Mouse (Mus musculus) cerebellum, adult 2 months (tissue): ENCODE measurements at regions not wholly inside any gene's neighbourhood (a gene's known extent, or its start where the extent isn't known, plus 50 kb on each side); places are given as distances from the start of the nearest gene placed in this dataset.

ENCODE experiments used
- DNase-seq, 2 experiments: peaks; one replicate each; pipeline ENCODE4 v3.0.0; 2021
- H3K27ac ChIP-seq: fragments of 200-500 bp; 2 replicates; pipeline ENCODE4 v1.5.1; 2012; ENCODE audit warnings: low read length, control low read depth, inconsistent platforms; ENCODE audit not compliant: insufficient read depth
- H3K27me3 ChIP-seq: fragments of 200-500 bp; 2 replicates; pipeline ENCODE4 v1.6.1; 2012; ENCODE audit warnings: inconsistent platforms, mild to moderate bottlenecking, low read length, moderate library complexity; ENCODE audit not compliant: control insufficient read depth, insufficient read depth
- H3K4me1 ChIP-seq: fragments of 200-500 bp; 2 replicates; pipeline ENCODE4 v1.6.1; 2011; ENCODE audit warnings: low read length; ENCODE audit not compliant: control insufficient read depth, insufficient read depth
- H3K4me3 ChIP-seq: fragments of 200-500 bp; replicated peaks from 2 replicates; pipeline ENCODE3; 2011; ENCODE audit warnings: mild to moderate bottlenecking, low read depth, low read length, control low read depth; ENCODE audit not compliant: insufficient read depth
- CTCF ChIP-seq: fragments of 200-500 bp; IDR thresholded peaks from 2 replicates; pipeline ENCODE4 v1.5.1; 2011; ENCODE audit warnings: low read depth, mild to moderate bottlenecking, control low read depth, low read length, moderate library complexity, borderline replicate concordance; ENCODE audit not compliant: insufficient read depth
- POLR2A ChIP-seq: fragments of 200-500 bp; IDR thresholded peaks from 2 replicates; pipeline ENCODE4 v1.6.1; 2011; ENCODE audit warnings: low read length, control low read depth, borderline replicate concordance; ENCODE audit not compliant: insufficient read depth
- WGBS: fragments of 180-500 bp; shearing (Covaris S2); methylation state at CpG from one replicate; pipeline ENCODE4 v1.1.7; 2018; 5-methylcytosine and 5-hydroxymethylcytosine counted together

- DNase-seq, result peak in 1 of 2 experiments; percentile 32
- Histone ChIP-seq H3K4me3 (no peak overlapping the region), H3K27me3 (no peaks in the 10 kb centered on the region), H3K4me1 (no peaks in the 10 kb centered on the region), H3K27ac (no peak overlapping the region)
- WGBS, result 83% methylated on average over 1 of the region's 1 CpGs
- TF ChIP-seq CTCF (no peak), POLR2A (no peak)
Measured at GRCm38 (mm10) chr1:137643508-137643907, 532.0 kb downstream of the Ptprc start.

- 49% methylated on average over 7 of the region's 7 CpGs for WGBS
- Histone ChIP-seq H3K27ac (no peak overlapping the region), H3K27me3 (no peaks in the 10 kb centered on the region), H3K4me3 (no peak overlapping the region), H3K4me1 (no peaks in the 10 kb centered on the region)
- no peak for DNase-seq
- TF ChIP-seq CTCF (no peak), POLR2A (no peak)
Measured at GRCm38 (mm10) chr1:137640848-137641247, 534.7 kb downstream of the Ptprc start.

GRCm38 (mm10) chr1:137636947-137637346 lies 538.6 kb downstream of the Ptprc start:
- WGBS, result 59% methylated on average over 3 of the region's 3 CpGs
- Histone ChIP-seq H3K27me3 (no peaks in the 10 kb centered on the region), H3K4me3 (no peak overlapping the region), H3K27ac (no peak overlapping the region), H3K4me1 (no peaks in the 10 kb centered on the region)
- TF ChIP-seq CTCF (no peak), POLR2A (no peak)
- no peak for DNase-seq

- Histone ChIP-seq H3K4me3 (no peak overlapping the region), H3K4me1 (no peaks in the 10 kb centered on the region), H3K27me3 (no peaks in the 10 kb centered on the region), H3K27ac (no peak overlapping the region)
- WGBS, result 81% methylated on average over 3 of the region's 3 CpGs
- TF ChIP-seq POLR2A (no peak), CTCF (no peak)
- no peak for DNase-seq
Measured at GRCm38 (mm10) chr1:137636321-137636944, 539.1 kb downstream of the Ptprc start.

GRCm38 (mm10) chr1:137635781-137636180 lies 539.7 kb downstream of the Ptprc start:
- WGBS, result 67% methylated on average over 7 of the region's 7 CpGs
- H3K27me3 ChIP-seq, result no peaks in the 10 kb centered on the region
- H3K4me1 ChIP-seq, result no peaks in the 10 kb centered on the region
- TF ChIP-seq POLR2A, result no peak
- no peak for TF ChIP-seq CTCF
- DNase-seq, result no peak
- H3K27ac ChIP-seq, result no peak overlapping the region
- no peak overlapping the region for H3K4me3 ChIP-seq

- no peak for TF ChIP-seq POLR2A
- TF ChIP-seq CTCF, result no peak
- H3K27me3 ChIP-seq, result no peaks in the 10 kb centered on the region
- H3K4me3 ChIP-seq, result no peak overlapping the region
- no peaks in the 10 kb centered on the region for H3K4me1 ChIP-seq
- H3K27ac ChIP-seq, result no peak overlapping the region
- no peak for DNase-seq
Measured at GRCm38 (mm10) chr1:137631546-137631945, 544.0 kb downstream of the Ptprc start.

GRCm38 (mm10) chr1:137620672-137621071 lies 554.8 kb downstream of the Ptprc start:
- H3K27me3 ChIP-seq, result no peaks in the 10 kb centered on the region
- no peak overlapping the region for H3K27ac ChIP-seq
- DNase-seq, result no peak
- no peak for TF ChIP-seq POLR2A
- TF ChIP-seq CTCF, result no peak
- H3K4me1 ChIP-seq, result peaks cover 6% of the 10 kb centered on the region; the same call in 1 of the 2 replicates
- 77% methylated on average over 5 of the region's 5 CpGs for WGBS
- no peak overlapping the region for H3K4me3 ChIP-seq

- no peak overlapping the region for H3K4me3 ChIP-seq
- peak; percentile 32 to 42 for DNase-seq
- peaks cover 6% of the 10 kb centered on the region; the same call in 1 of the 2 replicates for H3K4me1 ChIP-seq
- no peaks in the 10 kb centered on the region for H3K27me3 ChIP-seq
- 50% methylated on average over 2 of the region's 2 CpGs for WGBS
- no peak for TF ChIP-seq POLR2A
- no peak for TF ChIP-seq CTCF
- H3K27ac ChIP-seq, result 0 out of 2 replicates have a peak overlapping the region, but pooled peaks have one; percentile 16
Measured at GRCm38 (mm10) chr1:137618231-137618630, 557.3 kb downstream of the Ptprc start.

GRCm38 (mm10) chr1:137617513-137617912 lies 558.0 kb downstream of the Ptprc start:
- peaks cover 6% of the 10 kb centered on the region; the same call in 1 of the 2 replicates for H3K4me1 ChIP-seq
- no peak overlapping the region for H3K4me3 ChIP-seq
- 28% methylated on average over 5 of the region's 5 CpGs for WGBS
- H3K27me3 ChIP-seq, result no peaks in the 10 kb centered on the region
- TF ChIP-seq POLR2A (no peak), CTCF (no peak)
- no peak overlapping the region for H3K27ac ChIP-seq
- DNase-seq, result peak; percentile 21 to 23
